Mouse (Mus musculus) C2C12 (cell line): Measurements from ENCODE around the gene Catip.

Experiments
- CTCF ChIP-seq: IDR thresholded peaks from one replicate; pipeline ENCODE4 v1.5.1; 2011; ENCODE audit not compliant: control insufficient read depth, insufficient read depth, insufficient read length
- MAX ChIP-seq: IDR thresholded peaks from one replicate; pipeline ENCODE4 v1.6.1; 2011; ENCODE audit warnings: mild to moderate bottlenecking, control low read depth

GRCm38 (mm10) chr1:74411753-74412325 lies 49.9 kb downstream of the Catip start:
- no peak for TF ChIP-seq MAX
- TF ChIP-seq CTCF, result no peak
